Mouse (Mus musculus) brain, embryonic 14.5 days (tissue): ENCODE data around the gene Prol1. TPM values are rescaled to one million over a fixed set of nuclear protein-coding genes. Genes with fewer than 3 reads are reported as not detected.
"Not testable (repeated sequence)": the region's sequence is repeated elsewhere in the genome, so short reads cannot be mapped to it uniquely, and the experiment has no call there.

Experiments used
- DNase-seq: peaks from one replicate; pipeline ENCODE4 v3.0.0-alpha.2; 2011; ENCODE audit warnings: low read depth
- CTCF ChIP-seq: fragments of 200-500 bp; IDR thresholded peaks from 2 replicates; pipeline ENCODE4 v1.5.1; 2012; ENCODE audit warnings: inconsistent platforms, mild to moderate bottlenecking, moderate library complexity, borderline replicate concordance; ENCODE audit not compliant: insufficient read depth, insufficient read length; ENCODE audit errors: extremely low read depth
- POLR2A ChIP-seq: fragments of 200-500 bp; IDR thresholded peaks from 2 replicates; pipeline ENCODE4 v1.6.1; 2012; ENCODE audit warnings: mild to moderate bottlenecking, inconsistent platforms, borderline replicate concordance; ENCODE audit not compliant: poor library complexity, insufficient read depth, insufficient read length, severe bottlenecking; ENCODE audit errors: extremely low read depth
- polyA plus RNA-seq: library from polyadenylated mRNA; depleted of rRNA; stranded (reverse); fragments of >200 nt; gene quantifications from 2 replicates; pipeline ENCODE4 v1.2.3, GENCODE M21; 2012; rRNA removed

Prol1 gene
- polyA plus RNA-seq = not detected in 2 replicates

DNA sequence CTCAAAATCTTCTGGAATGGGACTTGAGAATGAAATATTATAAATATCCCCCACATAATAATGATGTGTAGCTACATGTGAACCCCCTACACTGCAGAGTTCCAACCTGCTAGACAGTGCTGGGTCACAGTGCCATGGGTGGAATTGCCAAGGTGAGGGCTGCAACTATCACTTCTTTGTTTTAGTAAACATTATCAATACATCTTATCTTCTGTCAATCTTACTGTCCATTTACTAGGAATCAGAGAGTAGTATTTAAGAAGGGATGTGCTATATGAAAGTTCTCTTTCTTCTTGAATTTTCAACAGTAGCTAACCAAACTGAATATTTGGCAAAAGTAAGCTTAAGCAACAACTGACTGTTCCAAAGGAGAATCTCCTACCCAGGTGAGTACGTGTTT, at the start of gene Prol1:
Prol1 (plus strand) TSS at position 301 of the 400 bp plus-strand sequence.
- TF ChIP-seq POLR2A (no peak), CTCF (no peak)
- DNase-seq = no peak

GRCm38 (mm10) chr5:88268619-88269018, 48.5 kb upstream of the Prol1 start, which contains the start of gene Gm7714:
Gene Gm7714, plus strand, starts transcription at chr5:88268919.
- TF ChIP-seq POLR2A (no peak), CTCF (no peak)
- DNase-seq = peak; percentile 8

GRCm38 (mm10) chr5:88311307-88311706, 5.8 kb upstream of the Prol1 start:
- DNase-seq = not testable (repeated sequence)

GRCm38 (mm10) chr5:88348533-88348932, 31.4 kb downstream of the Prol1 start:
- DNase-seq = not testable (repeated sequence)

GRCm38 (mm10) chr5:88364768-88365167, 47.7 kb downstream of the Prol1 start:
- no peak for TF ChIP-seq POLR2A
- TF ChIP-seq CTCF = peak; percentile 71; the same call in 1 of the 2 replicates
- DNase-seq = peak; percentile 67

DNA sequence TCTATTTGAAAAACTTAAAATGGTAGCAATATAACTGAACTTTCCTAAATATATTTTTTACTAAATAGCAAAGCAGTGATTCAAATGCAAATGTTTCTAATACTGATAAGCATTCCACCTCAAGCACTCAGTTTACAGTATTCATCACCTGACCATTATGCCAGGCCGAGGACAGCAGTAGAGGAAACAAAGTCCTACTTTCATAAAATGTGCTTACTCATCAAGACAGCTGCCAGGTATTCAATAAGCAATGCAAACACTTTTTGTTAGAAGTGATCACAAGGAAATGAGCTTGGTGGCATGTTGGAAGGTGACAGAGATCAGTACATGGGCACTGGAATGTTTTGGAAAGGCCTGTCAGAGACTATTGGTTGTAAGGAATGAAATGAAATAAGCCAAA, 49.8 kb downstream of the Prol1 start:
- no peak for TF ChIP-seq CTCF
- TF ChIP-seq POLR2A = no peak
- DNase-seq = no peak

GRCm38 (mm10) chr5:88370578-88371232, 53.6 kb downstream of the Prol1 start:
- DNase-seq = no peak
- TF ChIP-seq POLR2A (no peak), CTCF (no peak)

DNA sequence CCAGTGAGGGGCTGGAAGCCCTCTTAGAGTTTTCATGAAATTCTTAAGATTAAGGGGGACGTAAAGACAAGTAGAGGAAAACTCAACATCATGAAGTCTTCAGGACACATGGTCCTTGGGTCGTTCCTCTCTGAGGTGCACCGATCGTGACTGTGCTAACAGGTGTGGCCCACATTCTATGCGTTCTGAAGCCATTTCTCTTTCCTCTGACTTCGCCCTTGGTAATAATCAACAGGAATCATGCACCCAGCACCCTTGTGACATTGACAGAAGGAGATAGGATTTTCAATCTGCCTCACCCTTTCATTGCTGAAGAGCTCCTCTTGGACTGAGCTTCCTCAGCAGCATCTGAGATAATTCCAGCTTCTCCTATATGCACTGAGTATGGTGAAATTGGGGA, 55.5 kb downstream of the Prol1 start:
- TF ChIP-seq POLR2A (no peak), CTCF (no peak)

GRCm38 (mm10) chr5:88375808-88376207, 58.7 kb downstream of the Prol1 start, which contains the start of gene Amtn:
Gene Amtn, plus strand, starts transcription at chr5:88376108.
- no peak for DNase-seq

More for the DNA sequence above, 55.5 kb downstream of the Prol1 start:
- no peak for DNase-seq

More at GRCm38 (mm10) chr5:88375808-88376207, 58.7 kb downstream of the Prol1 start, which contains the start of gene Amtn:
- no peak for TF ChIP-seq CTCF
- no peak for TF ChIP-seq POLR2A

Other genes with a start within 250 kb of the Prol1 start
- not detected in 2 replicates for gene Smr2, start 230.8 kb upstream of the Prol1 start, polyA plus RNA-seq
- not detected in 2 replicates for gene Gm11116, start 205.8 kb upstream of the Prol1 start, polyA plus RNA-seq
- not detected in 2 replicates for gene Gm11115, start 163.2 kb upstream of the Prol1 start, polyA plus RNA-seq
- gene Gm7714, start 48.4 kb upstream of the Prol1 start, polyA plus RNA-seq = not detected in 2 replicates
- gene Amtn, start 58.8 kb downstream of the Prol1 start, polyA plus RNA-seq = not detected in 2 replicates
- 0.41 TPM in 1 of 2 replicates, not detected in the other for gene Ambn, start 138.7 kb downstream of the Prol1 start, polyA plus RNA-seq
- not detected in 2 replicates for gene Enam, start 170.7 kb downstream of the Prol1 start, polyA plus RNA-seq
- 0.96 and 1.1 TPM in 2 replicates for gene Jchain, start 210.6 kb downstream of the Prol1 start, polyA plus RNA-seq
- 24.4 and 31.7 TPM in 2 replicates for gene Utp3, start 237.2 kb downstream of the Prol1 start, polyA plus RNA-seq
- gene Rufy3, start 247.7 kb downstream of the Prol1 start, polyA plus RNA-seq = 121 and 180 TPM in 2 replicates